Mouse (Mus musculus) heart, embryonic 12.5 days (tissue): ENCODE measurements around the gene Gm49387. TPM values are rescaled to one million over a fixed set of nuclear protein-coding genes. Genes with fewer than 3 reads are reported as not detected.

ENCODE experiments used
- ATAC-seq: fragments of 200-750 bp; cut with Nextera tagmentation; 2 replicates; pipeline ENCODE4 v1.8.0; 2017; ENCODE audit warnings: moderate TSS enrichment, moderate library complexity; ENCODE audit not compliant: insufficient number of reproducible peaks, low FRiP score
- H3K27ac ChIP-seq: fragments of 300-500 bp; sonication (generic); 2 replicates; pipeline ENCODE4 v1.5.1; 2016; ENCODE audit warnings: mild to moderate bottlenecking, moderate library complexity; ENCODE audit not compliant: poor library complexity, severe bottlenecking
- H3K27me3 ChIP-seq: fragments of 300-500 bp; sonication (generic); replicated peaks from 2 replicates; pipeline ENCODE4 v1.6.1; 2016; ENCODE audit warnings: mild to moderate bottlenecking, moderate library complexity
- H3K36me3 ChIP-seq: fragments of 300-500 bp; sonication (generic); 2 replicates; pipeline ENCODE4 v1.6.1; 2016; ENCODE audit warnings: mild to moderate bottlenecking, moderate library complexity
- H3K4me1 ChIP-seq: fragments of 300-500 bp; sonication (generic); replicated peaks from 2 replicates; pipeline ENCODE4 v1.6.1; 2016; ENCODE audit warnings: mild to moderate bottlenecking
- H3K4me2 ChIP-seq: fragments of 300-500 bp; sonication (generic); 2 replicates; pipeline ENCODE4 v1.6.1; 2016; ENCODE audit warnings: mild to moderate bottlenecking, moderate library complexity
- H3K4me3 ChIP-seq: fragments of 300-500 bp; sonication (generic); 2 replicates; pipeline ENCODE4 v1.5.1; 2016; ENCODE audit warnings: mild to moderate bottlenecking
- H3K9ac ChIP-seq: fragments of 300-500 bp; sonication (generic); 2 replicates; pipeline ENCODE4 v1.6.1; 2016; ENCODE audit warnings: mild to moderate bottlenecking, moderate library complexity
- H3K9me3 ChIP-seq: fragments of 300-500 bp; sonication (generic); replicated peaks from 2 replicates; pipeline ENCODE4 v1.6.1; 2016; ENCODE audit warnings: mild to moderate bottlenecking, moderate library complexity
- WGBS: fragments of 180-500 bp; shearing (Covaris S2); methylation state at CpG from one replicate; pipeline ENCODE4 v1.1.7; 2016; 5-methylcytosine and 5-hydroxymethylcytosine counted together
- polyA plus RNA-seq: library from polyadenylated mRNA; unstranded; fragments of >200 nt; fragmentation: Nextera tagmentation; extraction: Ambion mirVana; gene quantifications from 2 replicates; pipeline ENCODE4 v1.2.1, GENCODE M21; 2016

Gene Gm49387
- 0.10 and 3.7 TPM in 2 replicates for polyA plus RNA-seq

DNA sequence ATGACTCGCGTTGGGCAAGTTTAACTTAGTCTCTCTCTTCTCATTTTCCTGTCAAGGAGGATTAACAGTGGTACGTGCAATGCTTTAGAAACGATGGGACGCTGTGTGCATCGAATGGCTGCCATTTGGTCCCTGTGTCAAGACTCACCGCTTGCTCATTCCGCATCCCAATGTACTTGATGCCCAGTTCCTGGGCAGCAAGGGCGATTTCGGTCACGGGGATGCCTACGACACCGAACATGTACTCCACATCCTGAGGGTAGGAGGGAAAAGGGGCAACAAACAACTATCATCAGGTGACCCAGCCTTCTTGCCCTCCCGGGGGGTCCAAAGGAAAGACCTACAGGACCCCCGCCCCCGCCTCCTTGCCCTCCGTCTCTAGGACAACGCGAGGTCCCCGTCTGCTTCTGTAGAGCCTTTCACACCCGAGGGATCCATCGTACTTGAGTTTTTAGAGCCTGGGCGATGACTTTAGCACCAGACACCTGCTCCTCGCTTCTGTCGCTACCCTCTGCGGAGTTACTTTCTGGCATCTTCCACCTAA lies at the start of gene Gm49387:
Gene Gm49387 (minus strand): TSS at position 533 of the 544 bp plus-strand sequence.
- Histone ChIP-seq H3K9me3 (no peaks in the 10 kb centered on the region), H3K4me1 (peaks cover 11% of the 10 kb centered on the region), H3K9ac (peak within 1 kb of the TSS; percentile 84), H3K4me2 (peak within 1 kb of the TSS; percentile 94), H3K4me3 (peak within 1 kb of the TSS; percentile 61), H3K27me3 (no peaks in the 10 kb centered on the region), H3K36me3 (no peaks in the 10 kb centered on the region), H3K27ac (peak within 1 kb of the TSS; percentile 65)
- ATAC-seq: peak; percentile 17
- WGBS: 4% methylated on average over 26 of the region's 26 CpGs

DNA sequence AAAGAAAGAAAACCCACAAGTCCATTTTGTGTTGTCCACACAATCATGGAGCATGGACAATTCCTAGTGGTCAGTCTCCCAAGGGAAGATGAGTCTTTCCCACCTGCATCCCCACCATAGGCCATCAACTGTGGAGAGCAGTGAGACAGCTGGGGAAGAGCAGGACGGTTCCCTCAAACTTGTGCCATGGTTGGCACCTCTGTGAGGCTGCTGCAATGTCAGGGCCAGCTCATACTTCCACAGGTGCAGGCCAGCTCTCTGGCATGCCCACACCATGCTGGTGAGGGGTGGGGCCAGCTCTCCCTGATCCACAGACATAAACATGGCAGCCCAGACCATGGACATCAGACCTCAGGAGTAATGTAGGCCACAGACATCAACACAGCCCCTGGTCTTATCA lies 45.6 kb upstream of the Gm49387 start:
- ATAC-seq: no peak
- 81% methylated on average over 1 of the region's 1 CpGs for WGBS

GRCm38 (mm10) chr14:31685680-31686079 lies 45.0 kb upstream of the Gm49387 start:
- Histone ChIP-seq H3K4me2 (no peak overlapping the region), H3K4me3 (no peak overlapping the region), H3K27me3 (no peaks in the 10 kb centered on the region), H3K9me3 (no peaks in the 10 kb centered on the region), H3K9ac (no peak overlapping the region), H3K27ac (no peak overlapping the region), H3K4me1 (peaks cover 10% of the 10 kb centered on the region; the same call in 1 of the 2 replicates), H3K36me3 (no peaks in the 10 kb centered on the region)
- ATAC-seq: no peak
- WGBS: 89% methylated on average over 10 of the region's 10 CpGs

More for the DNA sequence above, 45.6 kb upstream of the Gm49387 start:
- no peak overlapping the region for H3K27ac ChIP-seq
- no peaks in the 10 kb centered on the region for H3K27me3 ChIP-seq
- no peak overlapping the region for H3K4me3 ChIP-seq
- no peak overlapping the region for H3K4me2 ChIP-seq
- H3K4me1 ChIP-seq: peaks cover 10% of the 10 kb centered on the region; the same call in 1 of the 2 replicates
- H3K9ac ChIP-seq: no peak overlapping the region
- no peaks in the 10 kb centered on the region for H3K36me3 ChIP-seq
- H3K9me3 ChIP-seq: no peaks in the 10 kb centered on the region

DNA sequence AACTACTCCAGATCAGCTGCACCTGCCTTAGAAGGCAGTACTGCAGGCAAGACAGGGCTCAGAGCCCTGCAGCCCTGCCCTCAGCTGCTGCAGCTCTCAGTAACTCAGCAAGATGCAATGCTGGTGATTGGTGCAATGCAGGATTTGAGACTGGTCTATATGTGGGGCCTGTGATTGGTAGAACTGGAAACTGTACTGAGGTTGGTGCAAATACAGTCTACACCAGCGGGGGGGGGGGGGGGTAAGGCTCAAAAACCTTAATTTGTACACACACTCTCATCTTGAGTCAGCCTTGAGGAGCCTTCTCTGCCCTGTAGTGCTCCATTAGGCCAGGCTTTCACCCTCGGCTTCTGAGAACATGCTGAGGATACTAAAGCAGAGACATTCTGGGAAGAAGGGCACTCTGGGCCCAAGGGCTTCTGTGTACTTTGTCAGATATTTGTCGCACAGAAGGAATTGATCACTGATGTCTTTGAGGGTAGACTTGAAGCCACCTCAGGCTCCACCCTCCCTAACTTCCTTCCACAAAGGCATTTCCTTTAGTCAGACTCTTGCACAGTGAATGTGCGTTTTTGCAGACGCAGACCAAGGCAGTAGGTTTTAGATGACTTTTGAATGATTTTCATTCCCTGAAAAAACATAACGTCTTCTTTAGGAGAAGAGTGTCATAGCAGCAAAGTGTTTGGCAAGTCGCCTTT lies 43.8 kb upstream of the Gm49387 start:
- no peaks in the 10 kb centered on the region for H3K9me3 ChIP-seq
- no peak overlapping the region for H3K4me3 ChIP-seq
- H3K27ac ChIP-seq: no peak overlapping the region
- 63% methylated on average over 7 of the region's 7 CpGs for WGBS
- H3K9ac ChIP-seq: no peak overlapping the region
- no peak for ATAC-seq
- H3K36me3 ChIP-seq: no peaks in the 10 kb centered on the region
- H3K4me1 ChIP-seq: peaks cover 10% of the 10 kb centered on the region; the same call in 1 of the 2 replicates
- no peaks in the 10 kb centered on the region for H3K27me3 ChIP-seq
- no peak overlapping the region for H3K4me2 ChIP-seq

DNA sequence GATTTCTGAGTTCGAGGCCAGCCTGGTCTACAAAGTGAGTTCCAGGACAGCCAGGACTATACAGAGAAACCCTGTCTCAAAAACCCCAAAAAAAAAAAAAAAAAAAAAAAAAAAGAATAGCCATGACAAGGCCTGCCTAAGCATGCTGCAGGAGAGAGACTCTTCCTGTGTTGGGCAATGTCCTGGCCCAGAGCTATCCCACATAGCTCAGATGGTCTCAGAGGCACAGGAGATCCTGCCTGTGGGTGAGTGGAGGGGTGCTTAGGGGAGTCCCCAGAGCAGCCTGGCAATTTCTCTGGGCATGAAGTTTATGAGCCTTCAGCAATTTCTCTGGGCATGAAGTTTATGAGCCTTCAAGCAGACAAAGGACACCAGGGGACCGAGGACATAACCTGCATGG lies 42.9 kb upstream of the Gm49387 start:
- 79% methylated on average over 2 of the region's 2 CpGs for WGBS
- H3K9me3 ChIP-seq: no peaks in the 10 kb centered on the region
- H3K27ac ChIP-seq: no peak overlapping the region
- no peak for ATAC-seq
- no peak overlapping the region for H3K4me3 ChIP-seq
- no peaks in the 10 kb centered on the region for H3K36me3 ChIP-seq
- H3K27me3 ChIP-seq: no peaks in the 10 kb centered on the region
- no peak overlapping the region for H3K9ac ChIP-seq
- 0 out of 2 replicates have a peak, but pooled peaks cover 4% of the 10 kb centered on the region for H3K4me1 ChIP-seq
- no peak overlapping the region for H3K4me2 ChIP-seq

DNA sequence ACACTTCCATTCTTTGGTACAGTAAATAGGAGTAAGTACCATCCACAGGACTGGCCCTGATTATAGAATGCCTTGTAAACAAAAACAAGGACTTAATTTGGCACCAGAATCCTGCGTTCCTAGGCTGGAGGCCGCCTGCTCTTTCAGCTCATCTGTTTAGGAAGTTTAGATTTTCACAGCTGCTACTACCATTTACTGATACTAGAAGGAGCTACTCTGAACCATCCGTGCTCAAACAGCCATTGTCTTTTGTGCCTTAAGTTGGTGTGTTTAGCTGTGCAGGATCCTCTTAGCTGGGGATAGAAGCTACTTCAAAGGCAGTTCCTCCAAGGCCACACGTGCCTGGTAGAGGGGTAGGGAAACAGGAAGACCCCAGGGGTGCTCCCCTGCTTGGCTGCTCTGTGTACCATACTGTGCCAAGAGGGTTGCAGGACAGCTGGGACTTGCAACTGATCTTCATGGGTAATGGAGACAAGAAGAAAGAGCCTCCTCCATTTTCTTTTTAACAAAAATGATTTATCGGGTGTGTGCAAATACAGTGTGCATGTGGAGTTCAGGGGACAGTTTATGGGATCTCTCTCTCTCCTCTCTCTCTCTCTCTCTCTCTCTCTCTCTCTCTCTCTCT lies 41.4 kb upstream of the Gm49387 start:
- H3K9ac ChIP-seq: no peak overlapping the region
- ATAC-seq: no peak
- 55% methylated on average over 5 of the region's 5 CpGs for WGBS

GRCm38 (mm10) chr14:31681291-31681690 lies 40.6 kb upstream of the Gm49387 start:
- H3K4me1 ChIP-seq: 0 out of 2 replicates have a peak, but pooled peaks cover 4% of the 10 kb centered on the region
- H3K9me3 ChIP-seq: no peaks in the 10 kb centered on the region
- H3K27me3 ChIP-seq: no peaks in the 10 kb centered on the region
- 85% methylated on average over 9 of the region's 9 CpGs for WGBS
- no peak overlapping the region for H3K4me3 ChIP-seq
- H3K27ac ChIP-seq: no peak overlapping the region
- ATAC-seq: no peak
- no peaks in the 10 kb centered on the region for H3K36me3 ChIP-seq
- no peak overlapping the region for H3K9ac ChIP-seq
- no peak overlapping the region for H3K4me2 ChIP-seq

More for the DNA sequence above, 41.4 kb upstream of the Gm49387 start:
- Histone ChIP-seq H3K4me2 (no peak overlapping the region), H3K27ac (no peak overlapping the region), H3K36me3 (no peaks in the 10 kb centered on the region), H3K27me3 (no peaks in the 10 kb centered on the region), H3K4me1 (0 out of 2 replicates have a peak, but pooled peaks cover 4% of the 10 kb centered on the region), H3K9me3 (no peaks in the 10 kb centered on the region), H3K4me3 (no peak overlapping the region)

DNA sequence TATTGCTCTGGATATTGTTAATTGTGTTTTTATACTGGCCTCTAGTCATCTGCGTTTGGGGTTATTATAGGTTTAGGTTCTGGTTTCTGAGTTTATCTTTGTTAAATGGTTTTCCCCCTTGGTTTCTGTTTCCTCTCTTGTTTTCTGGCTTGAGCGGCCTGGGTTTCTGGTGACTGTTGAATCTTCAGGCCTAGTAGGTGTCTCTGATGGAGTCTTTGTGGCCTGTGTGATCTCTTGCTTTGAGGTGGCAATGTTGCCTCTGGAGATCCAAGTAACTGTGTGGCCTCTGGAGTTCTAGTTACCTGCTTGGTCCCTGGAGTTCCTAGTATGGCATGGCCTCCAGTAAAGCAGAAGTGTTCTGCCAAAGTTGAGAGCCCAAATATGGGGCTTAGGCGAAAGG lies 40.0 kb upstream of the Gm49387 start:
- Histone ChIP-seq H3K4me3 (no peak overlapping the region), H3K4me2 (no peak overlapping the region), H3K27ac (no peak overlapping the region), H3K9ac (no peak overlapping the region), H3K27me3 (no peaks in the 10 kb centered on the region), H3K4me1 (0 out of 2 replicates have a peak, but pooled peaks cover 4% of the 10 kb centered on the region), H3K9me3 (no peaks in the 10 kb centered on the region), H3K36me3 (no peaks in the 10 kb centered on the region)
- ATAC-seq: no peak
- 73% methylated on average over 3 of the region's 3 CpGs for WGBS

- Histone ChIP-seq H3K9me3 (no peaks in the 10 kb centered on the region), H3K27ac (no peak overlapping the region), H3K9ac (no peak overlapping the region), H3K4me3 (no peak overlapping the region), H3K4me2 (no peak overlapping the region), H3K27me3 (no peaks in the 10 kb centered on the region), H3K4me1 (peaks cover 13% of the 10 kb centered on the region), H3K36me3 (peaks cover 11% of the 10 kb centered on the region)
- ATAC-seq: no peak
- 71% methylated on average over 10 of the region's 10 CpGs for WGBS
Measured at GRCm38 (mm10) chr14:31671635-31672320, 31.1 kb upstream of the Gm49387 start.

- Histone ChIP-seq H3K9ac (no peak overlapping the region), H3K27ac (peak overlapping the region; percentile 52), H3K36me3 (peaks cover 15% of the 10 kb centered on the region), H3K4me2 (0 out of 2 replicates have a peak overlapping the region, but pooled peaks have one; percentile 13), H3K4me1 (peaks cover 20% of the 10 kb centered on the region), H3K9me3 (no peaks in the 10 kb centered on the region), H3K27me3 (no peaks in the 10 kb centered on the region), H3K4me3 (no peak overlapping the region)
- ATAC-seq: 0 out of 2 replicates have a peak, but pooled peaks have one; percentile 12
- whole genome bisulfite sequencing: 77% methylated on average over 15 of the region's 15 CpGs
Measured at GRCm38 (mm10) chr14:31669642-31670490, 29.2 kb upstream of the Gm49387 start.
